Mouse (Mus musculus) forebrain, postnatal 0 days (tissue): Measurements from ENCODE around the gene Prrx2. TPM values are rescaled to one million over a fixed set of nuclear protein-coding genes. Genes with fewer than 3 reads are reported as not detected.
A peak's percentile ranks its signal among the peaks of the same experiment; 100 is the strongest.

Experiments
- ATAC-seq: fragments of 200-750 bp; cut with Nextera tagmentation; 2 replicates; pipeline ENCODE4 v1.8.0; 2017; ENCODE audit warnings: mild to moderate bottlenecking, moderate library complexity
- DNase-seq: peaks from one replicate; pipeline ENCODE4 v3.0.0-alpha.2; 2015
- H3K27ac ChIP-seq: fragments of 300-500 bp; sonication (generic); 2 replicates; pipeline ENCODE4 v1.5.1; 2014; ENCODE audit warnings: low read depth, mild to moderate bottlenecking, antibody characterized with exemption, low read length, moderate library complexity, mixed read lengths
- H3K27me3 ChIP-seq: fragments of 300-500 bp; sonication (generic); 2 replicates; pipeline ENCODE4 v1.6.1; 2014; ENCODE audit warnings: mild to moderate bottlenecking, low read length, mixed read lengths; ENCODE audit not compliant: insufficient read depth
- H3K36me3 ChIP-seq: fragments of 300-500 bp; sonication (generic); 2 replicates; pipeline ENCODE4 v1.6.1; 2014; ENCODE audit warnings: mild to moderate bottlenecking, moderate library complexity; ENCODE audit not compliant: insufficient read depth
- H3K4me1 ChIP-seq: fragments of 300-500 bp; sonication (generic); 2 replicates; pipeline ENCODE4 v1.6.1; 2014; ENCODE audit warnings: antibody characterized with exemption; ENCODE audit not compliant: insufficient read depth
- H3K4me2 ChIP-seq: fragments of 300-500 bp; sonication (generic); 2 replicates; pipeline ENCODE4 v1.6.1; 2014; ENCODE audit warnings: low read depth, mild to moderate bottlenecking, moderate library complexity
- H3K4me3 ChIP-seq: fragments of 300-500 bp; sonication (generic); 2 replicates; pipeline ENCODE4 v1.5.1; 2014; ENCODE audit warnings: low read depth, low read length, mixed read lengths
- H3K9ac ChIP-seq: fragments of 300-500 bp; sonication (generic); 2 replicates; pipeline ENCODE4 v1.6.1; 2014; ENCODE audit warnings: mild to moderate bottlenecking
- H3K9me3 ChIP-seq: fragments of 300-500 bp; sonication (generic); 2 replicates; pipeline ENCODE4 v1.6.1; 2016; ENCODE audit warnings: low read length
- CTCF ChIP-seq: sonication (generic); IDR thresholded peaks from 2 replicates; pipeline ENCODE4 v1.5.1; 2016; ENCODE audit warnings: antibody characterized with exemption, control low read depth, low read depth
- WGBS: fragments of 180-500 bp; shearing (Covaris S2); extraction: QIAGEN DNeasy Blood & Tissue Kit; methylation state at CpG from one replicate; pipeline ENCODE4 v1.1.7; 2014; 5-methylcytosine and 5-hydroxymethylcytosine counted together
- polyA plus RNA-seq: library from polyadenylated mRNA; unstranded; fragments of >200 nt; fragmentation: Nextera tagmentation; extraction: Ambion mirVana; gene quantifications from 2 replicates; pipeline ENCODE4 v1.2.1, GENCODE M21; 2015
- total RNA-seq: library from RNA; depleted of rRNA; stranded (reverse); fragments of >200 nt; gene quantifications from 2 replicates; pipeline ENCODE4 v1.2.3, GENCODE M21; 2014

Gene Prrx2
- total and polyA plus RNA-seq, 2 experiments from 2014 or later: 3.6 to 4.1 TPM

- Histone ChIP-seq H3K9ac (no peak overlapping the region), H3K4me2 (no peak overlapping the region), H3K9me3 (no peaks in the 10 kb centered on the region), H3K27ac (no peak overlapping the region), H3K4me3 (no peak overlapping the region), H3K27me3 (no peaks in the 10 kb centered on the region), H3K4me1 (no peaks in the 10 kb centered on the region), H3K36me3 (no peaks in the 10 kb centered on the region)
- no peak for DNase-seq
- ATAC-seq: no peak
- 66% methylated on average over 5 of the region's 5 CpGs for WGBS
- no peak for TF ChIP-seq CTCF
These were observed 1.1 kb upstream of the Prrx2 start for GRCm38 (mm10) chr2:30833644-30834043.

- Histone ChIP-seq H3K9ac (no peak overlapping the region), H3K4me3 (no peak overlapping the region), H3K9me3 (no peaks in the 10 kb centered on the region), H3K4me2 (no peak overlapping the region), H3K27ac (no peak overlapping the region), H3K4me1 (no peaks in the 10 kb centered on the region), H3K27me3 (no peaks in the 10 kb centered on the region), H3K36me3 (no peaks in the 10 kb centered on the region)
- DNase-seq: peak; percentile 26
- 6% methylated on average over 21 of the region's 21 CpGs for WGBS
- peak; percentile 53 for ATAC-seq
- TF ChIP-seq CTCF: no peak
These were observed 1.6 kb downstream of the Prrx2 start for GRCm38 (mm10) chr2:30836238-30836990.

DNA sequence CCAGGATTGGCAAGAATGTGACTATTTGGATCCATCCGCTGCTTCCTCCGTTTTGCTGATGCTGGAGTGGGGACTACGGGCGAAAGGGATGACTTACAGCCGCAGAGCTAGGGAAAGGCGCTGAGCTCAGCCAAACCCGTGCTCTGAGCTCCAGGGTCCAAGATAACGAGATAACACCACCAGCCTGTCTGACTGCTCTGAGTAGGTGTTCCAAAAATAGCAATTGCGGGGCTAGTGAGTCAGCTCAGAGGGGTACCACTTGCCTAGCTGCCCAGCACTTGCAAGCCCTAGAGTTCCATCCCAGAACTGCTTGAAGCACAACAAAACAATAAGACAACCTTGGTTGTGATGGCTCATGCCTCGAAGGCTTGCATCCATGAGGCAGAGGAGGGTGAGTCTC, 7.8 kb downstream of the Prrx2 start:
- Histone ChIP-seq H3K9me3 (no peaks in the 10 kb centered on the region), H3K9ac (no peak overlapping the region), H3K27me3 (peaks cover 24% of the 10 kb centered on the region), H3K4me1 (no peaks in the 10 kb centered on the region), H3K4me3 (no peak overlapping the region), H3K36me3 (no peaks in the 10 kb centered on the region), H3K27ac (no peak overlapping the region), H3K4me2 (no peak overlapping the region)
- no peak for DNase-seq
- no peak for ATAC-seq
- 56% methylated on average over 10 of the region's 10 CpGs for WGBS
- TF ChIP-seq CTCF: no peak

- H3K27me3 ChIP-seq: peaks cover 24% of the 10 kb centered on the region
- H3K4me1 ChIP-seq: no peaks in the 10 kb centered on the region
- H3K9ac ChIP-seq: peak overlapping the region; percentile 35; the same call in 1 of the 2 replicates
- H3K36me3 ChIP-seq: no peaks in the 10 kb centered on the region
- H3K4me3 ChIP-seq: peak overlapping the region; percentile 41
- DNase-seq (no peak), ATAC-seq (no peak)
- WGBS: 1% methylated on average over 66 of the region's 80 CpGs
- H3K27ac ChIP-seq: no peak overlapping the region
- no peaks in the 10 kb centered on the region for H3K9me3 ChIP-seq
- H3K4me2 ChIP-seq: peak overlapping the region; percentile 79
- TF ChIP-seq CTCF: no peak
These were observed 10.6 kb downstream of the Prrx2 start for GRCm38 (mm10) chr2:30845152-30846070.

- H3K9ac ChIP-seq: no peak overlapping the region
- WGBS: 91% methylated on average over 8 of the region's 8 CpGs
- H3K4me3 ChIP-seq: no peak overlapping the region
- DNase-seq (no peak), ATAC-seq (no peak)
- peak overlapping the region; percentile 79; the same call in 1 of the 2 replicates for H3K4me2 ChIP-seq
- no peak for TF ChIP-seq CTCF
- H3K9me3 ChIP-seq: no peaks in the 10 kb centered on the region
- peaks cover 24% of the 10 kb centered on the region for H3K27me3 ChIP-seq
- H3K36me3 ChIP-seq: no peaks in the 10 kb centered on the region
- no peak overlapping the region for H3K27ac ChIP-seq
- H3K4me1 ChIP-seq: no peaks in the 10 kb centered on the region
These were observed 11.5 kb downstream of the Prrx2 start for GRCm38 (mm10) chr2:30846236-30846635.

GRCm38 (mm10) chr2:30846723-30847122, 12.0 kb downstream of the Prrx2 start:
- no peaks in the 10 kb centered on the region for H3K4me1 ChIP-seq

DNA sequence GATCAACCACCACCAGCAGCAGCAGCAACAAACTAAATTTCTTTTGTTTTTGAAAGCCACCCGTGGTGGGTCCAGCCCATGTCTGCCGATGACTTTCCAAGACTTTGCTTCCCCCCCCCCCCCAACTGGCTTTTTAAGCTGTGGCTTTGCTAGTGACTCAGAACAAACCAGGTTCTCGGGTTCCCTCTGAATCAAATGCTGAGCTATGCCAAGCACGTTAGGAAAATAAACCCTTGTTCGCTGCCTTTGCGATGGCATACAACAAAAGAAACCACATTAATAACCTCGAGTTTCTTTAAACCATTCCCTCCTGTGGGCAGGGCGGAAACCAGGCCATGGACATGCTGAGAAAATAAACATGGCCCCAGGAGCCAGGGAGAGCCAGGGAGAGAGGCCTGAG, 13.4 kb downstream of the Prrx2 start:
- TF ChIP-seq CTCF: no peak
- H3K4me2 ChIP-seq: no peak overlapping the region
- H3K4me3 ChIP-seq: no peak overlapping the region
- H3K36me3 ChIP-seq: no peaks in the 10 kb centered on the region
- no peaks in the 10 kb centered on the region for H3K4me1 ChIP-seq
- no peak overlapping the region for H3K9ac ChIP-seq
- WGBS: 44% methylated on average over 8 of the region's 8 CpGs
- H3K27me3 ChIP-seq: peaks cover 24% of the 10 kb centered on the region
- H3K27ac ChIP-seq: no peak overlapping the region
- no peaks in the 10 kb centered on the region for H3K9me3 ChIP-seq
- ATAC-seq: no peak
- no peak for DNase-seq

More at GRCm38 (mm10) chr2:30846723-30847122, 12.0 kb downstream of the Prrx2 start:
- Histone ChIP-seq H3K27me3 (peaks cover 24% of the 10 kb centered on the region), H3K4me3 (no peak overlapping the region), H3K9ac (no peak overlapping the region), H3K4me2 (no peak overlapping the region), H3K36me3 (no peaks in the 10 kb centered on the region), H3K9me3 (no peaks in the 10 kb centered on the region), H3K27ac (no peak overlapping the region)
- no peak for TF ChIP-seq CTCF
- 48% methylated on average over 6 of the region's 6 CpGs for WGBS
- ATAC-seq: no peak
- no peak for DNase-seq
